Mouse (Mus musculus) lung, postnatal 36 days (tissue): Measurements from ENCODE around the gene Plxna2.

Experiments used
- DNase-seq: peaks from one replicate; pipeline ENCODE4 v3.0.0; 2022; ENCODE audit warnings: mixed read lengths

Gene Plxna2

DNA sequence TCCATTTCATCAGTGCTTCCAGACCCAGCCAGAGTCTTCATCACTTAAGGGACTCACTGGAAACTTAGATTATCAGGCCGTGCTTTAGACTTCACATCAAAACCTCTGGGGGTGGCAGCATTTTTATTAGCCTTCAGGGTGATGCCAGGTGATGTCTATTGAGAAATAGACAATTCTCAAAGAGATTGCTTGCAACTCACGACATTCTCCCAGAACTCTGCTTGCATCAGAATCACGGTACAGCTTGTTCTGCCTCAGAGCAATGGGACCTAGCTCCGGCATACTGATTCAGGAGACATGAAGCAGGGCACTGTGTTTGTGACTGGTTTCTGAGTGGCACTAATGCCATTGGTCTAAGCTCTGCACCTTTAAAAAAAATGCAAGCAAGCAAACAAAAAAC is 218.7 kb downstream of the Plxna2 start:
- DNase-seq = no peak

DNA sequence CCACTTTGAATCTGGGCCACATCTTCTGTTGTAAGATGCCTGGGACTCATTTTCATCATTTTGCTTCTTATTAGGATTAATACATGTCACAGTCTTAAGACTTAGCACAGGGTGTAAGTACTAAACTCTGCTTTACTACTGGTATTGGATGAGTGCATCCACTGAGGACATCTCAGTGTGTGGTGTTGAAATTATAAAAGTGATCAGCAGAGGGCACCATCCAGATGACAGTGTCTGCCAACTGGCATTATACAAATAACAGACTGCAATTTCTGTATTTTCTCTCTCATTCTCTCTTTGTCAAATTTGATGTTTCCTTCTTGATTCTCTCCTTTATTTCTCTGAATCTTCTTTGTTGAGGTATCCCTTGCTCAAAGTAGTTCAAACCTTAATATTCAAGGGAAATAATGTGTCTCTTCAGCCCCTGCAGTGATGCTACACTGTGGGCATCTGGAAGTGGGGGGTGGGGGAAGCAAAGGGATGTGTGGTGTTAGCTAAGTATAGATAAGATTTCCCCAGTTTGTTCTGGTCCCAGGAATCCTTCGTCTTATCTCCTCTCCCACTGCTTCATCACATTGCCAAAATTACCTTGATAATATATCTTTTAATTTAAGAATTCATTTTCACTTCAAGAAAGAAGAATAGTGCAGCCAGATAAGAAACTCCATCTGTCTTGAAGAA is 221.4 kb downstream of the Plxna2 start:
- DNase-seq = peak; percentile 70

DNA sequence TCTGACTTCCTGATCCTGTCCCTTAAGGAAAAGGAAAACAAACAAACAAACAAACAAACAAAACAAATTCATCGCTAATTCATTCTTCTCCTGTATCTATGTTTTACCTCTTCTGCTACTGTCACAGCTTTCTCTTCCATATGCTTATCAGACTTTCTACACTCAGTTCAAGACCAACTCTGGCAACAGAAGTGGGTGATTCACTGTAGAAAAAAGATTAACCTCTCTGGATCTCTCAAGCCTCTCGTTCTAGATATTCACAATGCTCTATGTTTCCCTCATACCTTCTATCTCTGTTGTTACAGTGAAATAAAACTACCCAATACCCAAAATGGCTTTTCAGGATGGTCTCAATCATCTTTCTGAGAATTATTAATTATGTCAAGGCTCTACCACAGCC is 225.0 kb downstream of the Plxna2 start:
- DNase-seq = no peak

DNA sequence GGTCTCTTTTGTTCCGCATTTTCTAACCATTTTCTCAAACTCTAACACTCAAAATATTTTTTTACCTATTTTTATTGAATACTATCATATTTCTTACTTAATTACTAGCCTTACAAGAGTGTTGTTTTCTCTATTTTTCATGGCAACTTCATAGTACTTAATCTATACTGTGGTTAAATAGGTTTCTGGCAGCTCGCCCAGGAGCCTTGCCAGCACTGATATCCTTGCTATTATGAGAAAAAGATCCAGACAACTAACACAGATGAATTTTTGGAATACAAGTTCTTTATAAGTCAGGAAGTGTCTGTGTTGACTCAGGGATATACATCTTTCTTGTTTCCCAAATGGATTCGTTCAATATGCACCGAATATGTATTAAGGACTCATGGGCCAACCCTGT is 229.0 kb downstream of the Plxna2 start:
- no peak for DNase-seq

DNA sequence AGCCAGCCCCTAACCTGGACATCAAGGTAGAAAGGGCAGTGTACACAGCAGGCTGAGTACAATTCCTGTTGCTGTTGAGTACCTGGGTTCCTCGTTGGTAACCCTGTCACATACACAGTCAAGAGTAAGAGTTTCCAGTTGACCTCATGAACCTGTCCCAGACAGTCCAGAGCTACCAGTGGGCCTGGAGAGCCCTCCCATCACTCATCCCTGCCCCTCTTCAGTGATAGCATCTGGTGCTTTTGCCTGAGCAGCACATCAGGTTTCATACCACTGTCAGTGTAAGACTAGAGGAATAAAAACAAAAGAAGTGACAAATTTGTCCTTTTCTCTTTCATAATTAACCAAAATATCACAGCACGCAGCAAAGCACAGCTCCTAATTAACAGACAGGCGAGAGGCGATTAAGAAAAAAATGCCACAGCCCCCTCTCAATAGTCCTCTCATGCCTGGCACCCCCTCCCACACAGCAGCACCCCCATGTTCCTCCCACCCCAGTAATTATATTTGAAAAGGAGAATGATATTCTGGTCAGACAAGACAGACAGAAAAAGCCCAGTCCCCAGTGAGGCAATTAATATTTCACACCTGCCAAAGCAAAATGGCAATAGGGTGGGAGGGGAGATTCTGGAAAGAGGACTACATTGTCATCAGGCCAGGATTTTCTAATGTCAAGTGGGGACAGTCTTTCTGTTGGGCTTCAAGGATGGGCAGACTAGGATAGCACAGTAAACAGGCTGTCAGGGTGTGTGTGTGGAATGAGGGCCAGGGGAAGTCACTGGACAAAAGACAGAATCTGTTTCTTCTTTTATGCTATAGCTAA is 233.4 kb downstream of the Plxna2 start:
- DNase-seq = no peak

DNA sequence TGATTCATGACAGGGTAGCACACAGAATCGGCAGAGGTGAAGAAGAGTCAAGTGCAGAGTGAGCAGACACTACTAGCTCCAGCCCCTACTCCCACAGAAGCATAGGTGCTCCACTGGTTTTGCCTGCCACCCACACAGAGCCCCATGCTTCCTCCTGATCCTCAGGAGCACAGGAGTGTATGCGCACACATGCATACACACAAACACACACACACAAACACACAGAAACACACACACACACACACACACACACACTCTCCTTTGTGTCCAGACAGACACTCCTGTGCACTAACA is 234.0 kb downstream of the Plxna2 start:
- DNase-seq = no peak
